Mouse (Mus musculus): ENCODE data around the gene Rtp4. TPM values are rescaled to one million over a fixed set of nuclear protein-coding genes. Genes with fewer than 3 reads are reported as not detected.

The Rtp4 gene
- polyA plus RNA-seq, 1 experiment from 2014 or later: 3.3 TPM

- Histone ChIP-seq H3K9me3 (replicated peaks) (no peaks in the 10 kb centered on the region), H3K36me3 (ENCODE audit: poor library complexity, severe bottlenecking) (no peaks in the 10 kb centered on the region), H3K4me2 (no peak overlapping the region), H3K27me3 (0 out of 2 replicates have a peak, but pooled peaks cover 4% of the 10 kb centered on the region), H3K9ac (no peak overlapping the region), H3K4me1 (0 out of 2 replicates have a peak, but pooled peaks cover 8% of the 10 kb centered on the region), H3K4me3 (no peak overlapping the region), H3K27ac (no peak overlapping the region)
- no peak for ATAC-seq
- WGBS: 93% methylated on average over 2 of the region's 2 CpGs
Measured at GRCm38 (mm10) chr16:23606220-23606619, 86.1 kb downstream of the Rtp4 start.

GRCm38 (mm10) chr16:23606651-23607050 is 86.6 kb downstream of the Rtp4 start:
- H3K4me3 ChIP-seq: no peak overlapping the region
- H3K36me3 ChIP-seq (ENCODE audit: poor library complexity, severe bottlenecking): no peaks in the 10 kb centered on the region
- H3K9me3 ChIP-seq (replicated peaks): no peaks in the 10 kb centered on the region
- H3K4me2 ChIP-seq: no peak overlapping the region
- H3K4me1 ChIP-seq: 0 out of 2 replicates have a peak, but pooled peaks cover 8% of the 10 kb centered on the region
- ATAC-seq: no peak
- 92% methylated on average over 7 of the region's 7 CpGs for WGBS
- H3K9ac ChIP-seq: no peak overlapping the region
- H3K27ac ChIP-seq: no peak overlapping the region
- 0 out of 2 replicates have a peak, but pooled peaks cover 4% of the 10 kb centered on the region for H3K27me3 ChIP-seq

- no peak for ATAC-seq
- no peak overlapping the region for H3K9ac ChIP-seq
- H3K4me1 ChIP-seq: 0 out of 2 replicates have a peak, but pooled peaks cover 8% of the 10 kb centered on the region
- no peak overlapping the region for H3K27ac ChIP-seq
- H3K4me2 ChIP-seq: no peak overlapping the region
- H3K27me3 ChIP-seq: 0 out of 2 replicates have a peak, but pooled peaks cover 4% of the 10 kb centered on the region
- no peaks in the 10 kb centered on the region for H3K36me3 ChIP-seq (ENCODE audit: poor library complexity, severe bottlenecking)
- WGBS: 51% methylated on average over 1 of the region's 1 CpGs
- H3K9me3 ChIP-seq (replicated peaks): no peaks in the 10 kb centered on the region
- no peak overlapping the region for H3K4me3 ChIP-seq
Measured at GRCm38 (mm10) chr16:23607911-23608410, 87.9 kb downstream of the Rtp4 start.

GRCm38 (mm10) chr16:23609748-23610185 is 89.7 kb downstream of the Rtp4 start:
- Histone ChIP-seq H3K4me1 (0 out of 2 replicates have a peak, but pooled peaks cover 8% of the 10 kb centered on the region), H3K4me3 (0 out of 2 replicates have a peak overlapping the region, but pooled peaks have one; percentile 3), H3K27me3 (0 out of 2 replicates have a peak, but pooled peaks cover 4% of the 10 kb centered on the region), H3K36me3 (ENCODE audit: poor library complexity, severe bottlenecking) (no peaks in the 10 kb centered on the region), H3K4me2 (peak overlapping the region; percentile 40), H3K9me3 (replicated peaks) (no peaks in the 10 kb centered on the region), H3K9ac (0 out of 2 replicates have a peak overlapping the region, but pooled peaks have one; percentile 3), H3K27ac (no peak overlapping the region)
- WGBS: 39% methylated on average over 11 of the region's 11 CpGs
- ATAC-seq: peak; percentile 80; the same call in 1 of the 2 replicates

- Histone ChIP-seq H3K4me3 (no peak overlapping the region), H3K36me3 (ENCODE audit: poor library complexity, severe bottlenecking) (no peaks in the 10 kb centered on the region), H3K4me2 (no peak overlapping the region), H3K27me3 (no peaks in the 10 kb centered on the region), H3K9ac (no peak overlapping the region), H3K27ac (no peak overlapping the region), H3K9me3 (replicated peaks) (no peaks in the 10 kb centered on the region), H3K4me1 (0 out of 2 replicates have a peak, but pooled peaks cover 8% of the 10 kb centered on the region)
- WGBS: 40% methylated on average over 4 of the region's 4 CpGs
- peak; percentile 53; the same call in 1 of the 2 replicates for ATAC-seq
Measured at GRCm38 (mm10) chr16:23624205-23624604, 104.1 kb downstream of the Rtp4 start.

- WGBS: 66% methylated on average over 2 of the region's 2 CpGs
- Histone ChIP-seq H3K27me3 (no peaks in the 10 kb centered on the region), H3K4me1 (no peaks in the 10 kb centered on the region), H3K4me2 (no peak overlapping the region), H3K27ac (no peak overlapping the region), H3K9me3 (replicated peaks) (no peaks in the 10 kb centered on the region), H3K36me3 (ENCODE audit: poor library complexity, severe bottlenecking) (no peaks in the 10 kb centered on the region), H3K9ac (no peak overlapping the region), H3K4me3 (no peak overlapping the region)
- ATAC-seq: no peak
Measured at GRCm38 (mm10) chr16:23631531-23631930, 111.4 kb downstream of the Rtp4 start.

- Histone ChIP-seq H3K4me2 (no peak overlapping the region), H3K4me3 (no peak overlapping the region), H3K36me3 (ENCODE audit: poor library complexity, severe bottlenecking) (no peaks in the 10 kb centered on the region), H3K9ac (no peak overlapping the region), H3K27ac (no peak overlapping the region), H3K4me1 (no peaks in the 10 kb centered on the region), H3K27me3 (no peaks in the 10 kb centered on the region), H3K9me3 (replicated peaks) (no peaks in the 10 kb centered on the region)
- no peak for ATAC-seq
- WGBS: 59% methylated on average over 2 of the region's 2 CpGs
Measured at GRCm38 (mm10) chr16:23632681-23633080, 112.6 kb downstream of the Rtp4 start.

GRCm38 (mm10) chr16:23653028-23653427 is 132.9 kb downstream of the Rtp4 start:
- Histone ChIP-seq H3K4me3 (no peak overlapping the region), H3K27me3 (no peaks in the 10 kb centered on the region), H3K9ac (no peak overlapping the region), H3K36me3 (ENCODE audit: poor library complexity, severe bottlenecking) (no peaks in the 10 kb centered on the region), H3K4me1 (no peaks in the 10 kb centered on the region), H3K27ac (no peak overlapping the region), H3K9me3 (replicated peaks) (no peaks in the 10 kb centered on the region), H3K4me2 (no peak overlapping the region)
- 61% methylated on average over 5 of the region's 5 CpGs for WGBS
- peak; percentile 83 for ATAC-seq

- H3K4me2 ChIP-seq: no peak overlapping the region
- ATAC-seq: peak; percentile 75
- H3K4me3 ChIP-seq: no peak overlapping the region
- H3K36me3 ChIP-seq (ENCODE audit: poor library complexity, severe bottlenecking): no peaks in the 10 kb centered on the region
- no peaks in the 10 kb centered on the region for H3K27me3 ChIP-seq
- WGBS: 61% methylated on average over 4 of the region's 4 CpGs
- peak overlapping the region; percentile 6; the same call in 1 of the 2 replicates for H3K27ac ChIP-seq
- no peak overlapping the region for H3K9ac ChIP-seq
- no peaks in the 10 kb centered on the region for H3K9me3 ChIP-seq (replicated peaks)
- H3K4me1 ChIP-seq: no peaks in the 10 kb centered on the region
Measured at GRCm38 (mm10) chr16:23653479-23653878, 133.4 kb downstream of the Rtp4 start.

- peaks cover 13% of the 10 kb centered on the region for H3K4me1 ChIP-seq
- whole genome bisulfite sequencing: 32% methylated on average over 13 of the region's 13 CpGs
- H3K9me3 ChIP-seq (replicated peaks): no peaks in the 10 kb centered on the region; the same call in 1 of the 2 replicates
- no peak overlapping the region for H3K4me3 ChIP-seq
- no peaks in the 10 kb centered on the region for H3K36me3 ChIP-seq (ENCODE audit: poor library complexity, severe bottlenecking)
- H3K27ac ChIP-seq: no peak overlapping the region
- H3K9ac ChIP-seq: no peak overlapping the region
- peak; percentile 70; the same call in 1 of the 2 replicates for ATAC-seq
- no peak overlapping the region for H3K4me2 ChIP-seq
- no peaks in the 10 kb centered on the region for H3K27me3 ChIP-seq
Measured at GRCm38 (mm10) chr16:23659597-23660531, 139.8 kb downstream of the Rtp4 start.
